Mouse (Mus musculus) G1E (cell line): ENCODE results near the gene Rara. TPM values are rescaled to one million over a fixed set of nuclear protein-coding genes. Genes with fewer than 3 reads are reported as not detected.
"Not testable (repeated sequence)": the region's sequence is repeated elsewhere in the genome, so short reads cannot be mapped to it uniquely, and the experiment has no call there.

Source experiments
- ATAC-seq: 2 replicates; pipeline ENCODE4 v1.8.0; 2016; ENCODE audit warnings: mild to moderate bottlenecking; ENCODE audit not compliant: insufficient number of reproducible peaks, poor library complexity, low FRiP score, severe bottlenecking; ENCODE audit errors: extremely low read depth
- DNase-seq: peaks from one replicate; pipeline ENCODE4 v3.0.0; 2012; ENCODE audit warnings: low spot score
- H3K27me3 ChIP-seq: 2 replicates; pipeline ENCODE4 v1.6.1; 2012; ENCODE audit warnings: mild to moderate bottlenecking, low read length, inconsistent platforms; ENCODE audit not compliant: insufficient read depth
- H3K36me3 ChIP-seq: replicated peaks from 2 replicates; pipeline ENCODE3; 2012; ENCODE audit warnings: mild to moderate bottlenecking, inconsistent platforms
- H3K4me1 ChIP-seq: 2 replicates; pipeline ENCODE4 v1.6.1; 2012; ENCODE audit warnings: low read depth, low read length, inconsistent platforms, mixed read lengths; ENCODE audit not compliant: insufficient read depth
- H3K4me3 ChIP-seq: 2 replicates; pipeline ENCODE4 v1.5.1; 2012; ENCODE audit warnings: low read depth, mild to moderate bottlenecking, inconsistent platforms, low read length, moderate library complexity, mixed read lengths
- H3K9me3 ChIP-seq: replicated peaks from 2 replicates; pipeline ENCODE4 v1.6.1; 2012; ENCODE audit warnings: inconsistent platforms
- CTCF ChIP-seq: IDR thresholded peaks from 2 replicates; pipeline ENCODE4 v1.5.1; 2012; ENCODE audit warnings: low read depth, low read length, inconsistent platforms, mixed read lengths
- GATA1 ChIP-seq: IDR thresholded peaks from 2 replicates; pipeline ENCODE4 v1.6.1; 2012; ENCODE audit warnings: borderline replicate concordance, low read length, inconsistent platforms, mixed read lengths
- GATA2 ChIP-seq: IDR thresholded peaks from 2 replicates; pipeline ENCODE4 v1.6.1; 2012; ENCODE audit warnings: low read depth, low read length, inconsistent platforms, borderline replicate concordance
- POLR2AphosphoS5 ChIP-seq: IDR thresholded peaks from 2 replicates; pipeline ENCODE4 v1.6.1; 2012; ENCODE audit warnings: low read depth, low read length, inconsistent platforms; ENCODE audit not compliant: insufficient replicate concordance
- TAL1 ChIP-seq: conservative IDR thresholded peaks from 2 replicates; pipeline ENCODE4 v1.6.1; 2012; ENCODE audit warnings: low read depth, low read length, inconsistent platforms, mixed read lengths
- polyA plus RNA-seq: library from polyadenylated mRNA; stranded (reverse); fragments of >175 nt; gene quantifications from 2 replicates; pipeline ENCODE4 v1.2.3, GENCODE M21; 2012
- total RNA-seq, 2 experiments: library from RNA; stranded (forward) in 1 of 2; stranded (reverse) in 1 of 2; fragments of 200-1000 nt in 1 of 2; fragments of >200 nt in 1 of 2; fragmentation: Nextera tagmentation in 1 of 2; gene quantifications; 2 replicates each; pipeline ENCODE4 v1.2.3; 2014 to 2017

Rara gene
- total and polyA plus RNA-seq, 3 experiments = 16.9 to 110 (median 84.4) TPM

- TF ChIP-seq TAL1 (no peak), GATA1 (no peak), CTCF (no peak), GATA2 (no peak), POLR2AphosphoS5 (no peak)
- Histone ChIP-seq H3K36me3 (peaks cover 4% of the 10 kb centered on the region), H3K4me1 (peaks cover 11% of the 10 kb centered on the region), H3K9me3 (peaks cover 12% of the 10 kb centered on the region), H3K4me3 (peak within 1 kb of the TSS; percentile 39), H3K27me3 (peaks cover 63% of the 10 kb centered on the region)
- no peak for DNase-seq
- no peak for ATAC-seq
Measured at GRCm38 (mm10) chr11:98982773-98983133, 55.1 kb downstream of the Rara start, which contains the start of gene Gjd3. Gene Gjd3 (minus strand): TSS chr11:98983016.

- TF ChIP-seq POLR2AphosphoS5 = no peak
- no peak for TF ChIP-seq GATA2
- no peak for TF ChIP-seq TAL1
- TF ChIP-seq CTCF = no peak
- TF ChIP-seq GATA1 = no peak
- peaks cover 12% of the 10 kb centered on the region for H3K9me3 ChIP-seq
- peaks cover 9% of the 10 kb centered on the region for H3K4me1 ChIP-seq
- ATAC-seq = no peak
- peaks cover 8% of the 10 kb centered on the region for H3K36me3 ChIP-seq
- no peak overlapping the region for H3K4me3 ChIP-seq
- peaks cover 60% of the 10 kb centered on the region for H3K27me3 ChIP-seq
- no peak for DNase-seq
Measured at GRCm38 (mm10) chr11:98983551-98983950, 55.9 kb downstream of the Rara start.

- no peak for ATAC-seq
- peaks cover 5% of the 10 kb centered on the region for H3K4me1 ChIP-seq
- H3K9me3 ChIP-seq = peaks cover 12% of the 10 kb centered on the region
- peaks cover 19% of the 10 kb centered on the region for H3K36me3 ChIP-seq
- H3K27me3 ChIP-seq = peaks cover 44% of the 10 kb centered on the region
- TF ChIP-seq GATA2 (no peak), GATA1 (no peak), TAL1 (no peak), POLR2AphosphoS5 (no peak), CTCF (no peak)
- no peak for DNase-seq
- no peak overlapping the region for H3K4me3 ChIP-seq
Measured at GRCm38 (mm10) chr11:98985542-98985941, 57.9 kb downstream of the Rara start.

GRCm38 (mm10) chr11:98988260-98988659, 60.6 kb downstream of the Rara start:
- not testable (repeated sequence) for ATAC-seq

GRCm38 (mm10) chr11:98990866-98991265, 63.2 kb downstream of the Rara start:
- no peak for TF ChIP-seq POLR2AphosphoS5
- TF ChIP-seq CTCF = no peak
- no peak for TF ChIP-seq GATA1
- TF ChIP-seq TAL1 = no peak
- TF ChIP-seq GATA2 = no peak
- Histone ChIP-seq H3K4me3 (no peak overlapping the region), H3K27me3 (no peaks in the 10 kb centered on the region), H3K9me3 (no peaks in the 10 kb centered on the region), H3K4me1 (peaks cover 4% of the 10 kb centered on the region; the same call in 1 of the 2 replicates), H3K36me3 (peaks cover 69% of the 10 kb centered on the region)
- no peak for DNase-seq
- ATAC-seq = no peak

More at GRCm38 (mm10) chr11:98988260-98988659, 60.6 kb downstream of the Rara start:
- DNase-seq, H3K9me3 ChIP-seq, H3K4me1 ChIP-seq, H3K4me3 ChIP-seq: not testable (repeated sequence)
- peaks cover 43% of the 10 kb centered on the region for H3K36me3 ChIP-seq
- peaks cover 19% of the 10 kb centered on the region for H3K27me3 ChIP-seq

- TF ChIP-seq POLR2AphosphoS5 = no peak
- no peak for TF ChIP-seq GATA2
- no peak for TF ChIP-seq CTCF
- no peak for TF ChIP-seq TAL1
- TF ChIP-seq GATA1 = no peak
- DNase-seq (no peak), ATAC-seq (no peak)
- Histone ChIP-seq H3K4me3 (no peak overlapping the region), H3K27me3 (no peaks in the 10 kb centered on the region), H3K36me3 (peaks cover 97% of the 10 kb centered on the region), H3K4me1 (peaks cover 4% of the 10 kb centered on the region; the same call in 1 of the 2 replicates), H3K9me3 (no peaks in the 10 kb centered on the region)
Measured at GRCm38 (mm10) chr11:98995987-98996386, 68.4 kb downstream of the Rara start.

GRCm38 (mm10) chr11:98997659-98998058, 70.0 kb downstream of the Rara start:
- TF ChIP-seq POLR2AphosphoS5 = no peak
- no peak for TF ChIP-seq CTCF
- no peak for TF ChIP-seq GATA1
- ATAC-seq = no peak
- peaks cover 99% of the 10 kb centered on the region for H3K36me3 ChIP-seq
- H3K9me3 ChIP-seq = no peaks in the 10 kb centered on the region
- H3K27me3 ChIP-seq = no peaks in the 10 kb centered on the region
- peaks cover 5% of the 10 kb centered on the region; the same call in 1 of the 2 replicates for H3K4me1 ChIP-seq
- no peak overlapping the region for H3K4me3 ChIP-seq
- no peak for DNase-seq
